Mouse (Mus musculus): ENCODE data around the gene Usp4. TPM values are rescaled to one million over a fixed set of nuclear protein-coding genes. Genes with fewer than 3 reads are reported as not detected.
"Not testable (repeated sequence)": the region's sequence is repeated elsewhere in the genome, so short reads cannot be mapped to it uniquely, and the experiment has no call there.

The Usp4 gene
- polyA plus RNA-seq, 1 experiment from 2014 or later = 119 TPM

DNA sequence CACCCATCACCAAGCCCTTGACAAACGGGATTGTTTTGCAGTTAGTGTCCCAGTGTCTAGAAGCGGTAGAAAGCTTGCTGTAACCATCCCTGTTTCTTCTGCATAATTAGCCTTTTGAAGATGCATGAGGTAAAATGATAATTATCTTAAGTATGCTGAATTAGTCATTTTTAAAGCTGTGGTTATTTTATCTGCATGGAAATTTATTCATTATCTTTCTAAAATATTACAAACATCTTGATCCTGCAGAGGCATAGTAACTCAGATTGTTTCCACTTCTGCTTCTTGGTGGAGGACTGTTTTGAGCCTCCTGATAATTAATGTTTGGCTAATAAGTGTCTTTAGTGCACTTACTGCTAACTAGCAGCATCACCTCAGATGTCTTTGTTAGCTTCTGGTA is 29.2 kb upstream of the Usp4 start:
- H3K9ac ChIP-seq (replicated peaks; ENCODE audit: low read length) = no peak overlapping the region
- no peaks in the 10 kb centered on the region for H3K27me3 ChIP-seq (ENCODE audit: insufficient read depth, low read length)
- H3K27ac ChIP-seq (ENCODE audit: low read length) = no peak overlapping the region
- H3K4me2 ChIP-seq (replicated peaks; ENCODE audit: low read depth, low read length) = no peak overlapping the region
- H3K4me3 ChIP-seq (ENCODE audit: low read length) = no peak overlapping the region
- H3K36me3 ChIP-seq (ENCODE audit: insufficient read depth, low read length) = peaks cover 20% of the 10 kb centered on the region
- no peaks in the 10 kb centered on the region for H3K4me1 ChIP-seq (ENCODE audit: insufficient read depth, low read length)
- no peaks in the 10 kb centered on the region for H3K9me3 ChIP-seq (ENCODE audit: low read length)
- WGBS = 80% methylated on average over 2 of the region's 2 CpGs
- ATAC-seq (ENCODE audit: low FRiP score, low TSS enrichment) = no peak

DNA sequence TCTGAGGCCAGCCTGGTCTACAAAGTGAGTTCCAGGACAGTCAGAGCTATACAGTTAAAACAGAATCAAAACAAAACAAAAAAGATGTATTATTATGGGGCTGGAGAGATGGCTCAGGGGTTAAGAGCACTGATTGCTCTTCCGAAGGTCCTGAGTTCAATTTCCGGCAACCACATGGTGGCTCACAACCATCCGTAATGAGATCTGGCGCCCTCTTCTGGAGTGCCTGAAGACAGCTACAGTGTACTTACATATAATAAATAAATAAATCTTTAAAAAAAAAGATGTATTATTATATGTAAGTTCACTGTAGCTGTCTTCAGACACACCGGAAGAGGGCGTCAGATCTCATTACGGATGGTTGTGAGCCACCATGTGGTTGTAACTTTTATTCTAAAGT is 25.6 kb upstream of the Usp4 start:
- ATAC-seq (ENCODE audit: low FRiP score, low TSS enrichment); H3K9ac ChIP-seq (replicated peaks; ENCODE audit: low read length); H3K27me3 ChIP-seq (ENCODE audit: insufficient read depth, low read length); H3K9me3 ChIP-seq (ENCODE audit: low read length); H3K27ac ChIP-seq (ENCODE audit: low read length); H3K4me1 ChIP-seq (ENCODE audit: insufficient read depth, low read length); H3K4me3 ChIP-seq (ENCODE audit: low read length); H3K4me2 ChIP-seq (replicated peaks; ENCODE audit: low read depth, low read length): not testable (repeated sequence)
- peaks cover 17% of the 10 kb centered on the region for H3K36me3 ChIP-seq (ENCODE audit: insufficient read depth, low read length)
- WGBS = 88% methylated on average over 7 of the region's 7 CpGs

DNA sequence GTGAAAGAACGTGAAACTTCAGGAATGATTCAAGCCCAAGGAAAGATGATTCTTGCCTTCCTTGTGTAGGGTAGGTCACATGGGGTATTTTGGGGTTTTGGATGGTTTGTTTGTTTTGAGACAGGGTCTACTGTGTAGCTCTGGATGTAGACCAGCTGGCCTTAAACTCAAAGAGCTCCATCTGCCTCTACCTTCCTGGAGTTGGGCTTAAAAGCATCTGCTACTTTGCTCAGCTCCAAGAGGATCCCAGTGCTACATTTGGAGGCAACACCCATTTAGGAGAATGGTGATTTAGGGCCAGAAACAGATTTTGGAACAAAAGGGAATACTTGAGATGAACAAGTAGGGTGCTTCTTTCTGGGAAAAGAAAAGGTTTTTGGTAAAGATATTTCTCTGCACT is 22.9 kb upstream of the Usp4 start:
- H3K9me3 ChIP-seq (ENCODE audit: low read length) = no peaks in the 10 kb centered on the region
- H3K4me1 ChIP-seq (ENCODE audit: insufficient read depth, low read length) = no peaks in the 10 kb centered on the region
- no peak for ATAC-seq (ENCODE audit: low FRiP score, low TSS enrichment)
- H3K27me3 ChIP-seq (ENCODE audit: insufficient read depth, low read length) = no peaks in the 10 kb centered on the region
- H3K27ac ChIP-seq (ENCODE audit: low read length) = no peak overlapping the region
- no peak overlapping the region for H3K9ac ChIP-seq (replicated peaks; ENCODE audit: low read length)
- H3K4me3 ChIP-seq (ENCODE audit: low read length) = no peak overlapping the region
- peaks cover 34% of the 10 kb centered on the region for H3K36me3 ChIP-seq (ENCODE audit: insufficient read depth, low read length)
- 88% methylated on average over 1 of the region's 1 CpGs for WGBS
- no peak overlapping the region for H3K4me2 ChIP-seq (replicated peaks; ENCODE audit: low read depth, low read length)

DNA sequence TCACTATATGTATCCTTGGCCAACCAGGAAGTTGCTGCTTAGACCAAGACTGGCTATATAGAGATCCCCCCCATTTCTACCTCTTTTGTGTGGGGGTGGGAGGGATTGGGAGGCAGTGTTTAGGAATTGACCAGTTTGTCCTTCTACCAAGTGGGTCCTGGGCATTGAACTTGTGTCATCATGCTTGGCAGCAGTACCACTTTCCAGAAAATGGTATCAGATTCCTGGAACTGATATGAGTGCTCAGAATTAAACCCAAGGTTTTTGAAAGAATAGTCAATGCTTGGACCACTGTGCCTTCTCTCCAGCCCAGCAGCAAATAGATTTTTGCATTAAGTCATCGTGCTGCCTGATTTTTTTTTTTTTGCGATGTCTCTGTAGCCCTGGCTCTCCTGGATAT is 21.8 kb upstream of the Usp4 start:
- Histone ChIP-seq H3K27me3 (ENCODE audit: insufficient read depth, low read length) (no peaks in the 10 kb centered on the region), H3K4me1 (ENCODE audit: insufficient read depth, low read length) (no peaks in the 10 kb centered on the region), H3K9ac (replicated peaks; ENCODE audit: low read length) (no peak overlapping the region), H3K36me3 (ENCODE audit: insufficient read depth, low read length) (peaks cover 36% of the 10 kb centered on the region), H3K27ac (ENCODE audit: low read length) (no peak overlapping the region), H3K4me2 (replicated peaks; ENCODE audit: low read depth, low read length) (no peak overlapping the region), H3K4me3 (ENCODE audit: low read length) (no peak overlapping the region), H3K9me3 (ENCODE audit: low read length) (no peaks in the 10 kb centered on the region)
- 98% methylated on average over 2 of the region's 2 CpGs for WGBS
- ATAC-seq (ENCODE audit: low FRiP score, low TSS enrichment) = no peak

DNA sequence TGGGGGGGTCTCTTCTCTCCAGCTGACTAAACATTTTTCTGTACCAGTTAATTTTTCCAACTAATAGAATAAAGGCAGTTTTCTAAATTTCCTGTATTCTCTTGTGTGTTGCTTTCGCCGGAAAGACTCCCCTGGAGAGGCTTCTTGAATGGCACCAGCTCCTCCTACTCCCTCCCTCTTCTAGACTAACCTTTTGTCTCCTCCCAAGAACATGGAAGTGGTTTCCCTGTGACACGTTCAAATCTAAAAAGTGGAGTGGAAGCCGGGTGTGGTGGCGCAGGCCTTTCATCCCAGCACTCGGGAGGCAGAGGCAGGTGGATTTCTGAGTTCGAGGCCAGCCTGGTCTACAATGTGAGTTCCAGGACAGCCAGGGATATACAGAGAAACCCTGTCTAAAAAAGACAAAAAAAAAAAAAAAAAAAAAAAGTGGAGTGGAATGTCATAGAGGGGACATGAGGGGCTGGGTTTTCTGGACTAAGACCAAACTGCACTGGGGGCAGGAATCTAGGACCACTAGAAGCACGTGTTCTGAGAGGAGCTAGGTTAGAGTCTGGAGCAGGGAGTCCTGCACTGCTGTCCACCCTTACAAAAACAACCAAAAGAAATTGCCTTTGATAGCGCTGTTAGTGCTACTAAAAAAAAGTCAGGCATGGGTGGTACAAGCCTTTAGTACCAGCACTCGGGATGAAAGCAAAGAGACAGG is 9.7 kb upstream of the Usp4 start:
- peak overlapping the region; percentile 97 for H3K27ac ChIP-seq (ENCODE audit: low read length)
- peak overlapping the region; percentile 89 for H3K4me2 ChIP-seq (replicated peaks; ENCODE audit: low read depth, low read length)
- no peaks in the 10 kb centered on the region for H3K27me3 ChIP-seq (ENCODE audit: insufficient read depth, low read length)
- WGBS = 65% methylated on average over 10 of the region's 10 CpGs
- H3K36me3 ChIP-seq (ENCODE audit: insufficient read depth, low read length) = peaks cover 30% of the 10 kb centered on the region
- H3K4me1 ChIP-seq (ENCODE audit: insufficient read depth, low read length) = peaks cover 35% of the 10 kb centered on the region
- no peaks in the 10 kb centered on the region for H3K9me3 ChIP-seq (ENCODE audit: low read length)
- H3K9ac ChIP-seq (replicated peaks; ENCODE audit: low read length) = peak overlapping the region; percentile 90; the same call in 1 of the 2 replicates
- ATAC-seq (ENCODE audit: low FRiP score, low TSS enrichment) = no peak
- H3K4me3 ChIP-seq (ENCODE audit: low read length) = peak overlapping the region; percentile 78; the same call in 1 of the 2 replicates

DNA sequence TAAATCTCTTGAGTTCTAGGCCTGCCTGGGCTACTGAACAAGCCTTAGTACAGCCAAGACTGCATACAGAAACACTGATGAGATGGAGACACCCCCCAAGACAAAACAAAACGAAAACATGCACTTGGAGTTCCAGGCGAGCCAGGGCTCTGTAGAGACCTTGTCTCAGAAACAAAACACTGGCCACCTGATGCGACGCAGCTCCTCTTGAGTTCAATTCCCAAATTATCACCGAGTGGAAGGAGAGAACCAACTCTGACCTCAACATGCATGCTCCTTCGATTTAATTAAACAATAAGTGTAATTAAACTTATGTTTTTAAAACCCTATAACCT is 9.1 kb upstream of the Usp4 start:
- peak overlapping the region; percentile 89 for H3K4me2 ChIP-seq (replicated peaks; ENCODE audit: low read depth, low read length)
- H3K27me3 ChIP-seq (ENCODE audit: insufficient read depth, low read length) = no peaks in the 10 kb centered on the region
- no peaks in the 10 kb centered on the region for H3K9me3 ChIP-seq (ENCODE audit: low read length)
- peaks cover 35% of the 10 kb centered on the region for H3K4me1 ChIP-seq (ENCODE audit: insufficient read depth, low read length)
- ATAC-seq (ENCODE audit: low FRiP score, low TSS enrichment) = no peak
- whole genome bisulfite sequencing = 22% methylated on average over 6 of the region's 6 CpGs
- H3K36me3 ChIP-seq (ENCODE audit: insufficient read depth, low read length) = peaks cover 26% of the 10 kb centered on the region
- peak overlapping the region; percentile 78 for H3K4me3 ChIP-seq (ENCODE audit: low read length)
- H3K27ac ChIP-seq (ENCODE audit: low read length) = peak overlapping the region; percentile 97
- peak overlapping the region; percentile 90 for H3K9ac ChIP-seq (replicated peaks; ENCODE audit: low read length)

DNA sequence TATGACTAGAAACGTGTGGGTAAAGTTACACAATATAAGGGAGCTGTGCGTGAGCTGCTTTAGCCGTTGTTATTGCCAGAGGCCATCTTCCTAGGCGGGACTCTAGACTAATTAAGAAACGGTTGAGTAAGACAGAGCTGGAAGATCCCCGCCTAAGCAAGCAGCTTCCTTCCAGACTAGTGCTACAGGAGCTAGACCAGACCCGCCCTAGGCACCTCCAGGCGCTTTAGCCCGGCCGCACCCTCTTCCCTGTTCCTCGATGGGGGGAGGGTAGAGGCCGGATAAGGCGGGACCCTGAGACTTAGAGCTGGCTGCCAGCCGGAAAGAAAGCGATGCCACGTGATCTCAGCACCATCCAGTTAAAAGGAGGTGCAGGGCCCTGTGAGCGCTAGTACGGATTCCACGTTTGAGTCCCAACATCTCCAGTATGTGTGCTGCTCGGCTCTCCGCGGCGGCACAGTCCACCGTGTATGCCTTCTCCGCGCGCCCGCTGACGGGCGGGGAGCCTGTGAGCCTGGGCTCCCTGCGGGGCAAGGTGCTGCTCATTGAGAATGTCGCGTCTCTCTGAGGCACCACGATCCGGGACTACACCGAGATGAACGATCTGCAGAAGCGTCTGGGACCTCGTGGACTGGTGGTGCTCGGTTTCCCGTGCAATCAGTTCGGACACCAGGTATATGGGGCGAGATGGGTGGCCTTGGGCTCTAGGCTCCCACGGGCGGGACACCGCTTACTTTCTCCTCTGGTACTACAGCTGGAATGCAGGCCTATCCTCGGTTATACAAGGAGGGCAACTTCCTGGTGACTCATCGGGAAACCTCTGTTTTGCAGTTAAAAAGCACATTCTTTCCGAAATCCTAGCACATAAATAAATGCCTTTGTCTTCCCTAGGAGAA is 8.5 kb upstream of the Usp4 start, which contains the start of gene Gpx1:
Gpx1 (plus strand) TSS at position 18 of the 896 bp plus-strand sequence.
- H3K27ac ChIP-seq (ENCODE audit: low read length) = peak within 1 kb of the TSS; percentile 97
- WGBS = under 1% methylated on average over 49 of the region's 49 CpGs
- ATAC-seq (ENCODE audit: low FRiP score, low TSS enrichment) = peak; percentile 97
- no peaks in the 10 kb centered on the region for H3K9me3 ChIP-seq (ENCODE audit: low read length)
- H3K27me3 ChIP-seq (ENCODE audit: insufficient read depth, low read length) = no peaks in the 10 kb centered on the region
- H3K4me3 ChIP-seq (ENCODE audit: low read length) = peak within 1 kb of the TSS; percentile 78
- peak within 1 kb of the TSS; percentile 90 for H3K9ac ChIP-seq (replicated peaks; ENCODE audit: low read length)
- H3K4me1 ChIP-seq (ENCODE audit: insufficient read depth, low read length) = peaks cover 35% of the 10 kb centered on the region
- H3K36me3 ChIP-seq (ENCODE audit: insufficient read depth, low read length) = peaks cover 20% of the 10 kb centered on the region
- H3K4me2 ChIP-seq (replicated peaks; ENCODE audit: low read depth, low read length) = peak within 1 kb of the TSS; percentile 89

DNA sequence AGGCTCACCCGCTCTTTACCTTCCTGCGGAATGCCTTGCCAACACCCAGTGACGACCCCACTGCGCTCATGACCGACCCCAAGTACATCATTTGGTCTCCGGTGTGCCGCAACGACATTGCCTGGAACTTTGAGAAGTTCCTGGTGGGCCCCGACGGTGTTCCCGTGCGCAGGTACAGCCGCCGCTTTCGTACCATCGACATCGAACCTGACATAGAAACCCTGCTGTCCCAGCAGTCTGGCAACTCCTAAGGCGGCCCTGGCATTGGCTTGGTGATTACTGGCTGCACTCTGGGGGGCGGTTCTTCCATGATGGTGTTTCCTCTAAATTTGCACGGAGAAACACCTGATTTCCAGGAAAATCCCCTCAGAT is 7.8 kb upstream of the Usp4 start:
- 6% methylated on average over 20 of the region's 20 CpGs for WGBS
- ATAC-seq (ENCODE audit: low FRiP score, low TSS enrichment) = no peak
- H3K4me3 ChIP-seq (ENCODE audit: low read length) = peak overlapping the region; percentile 78
- H3K4me1 ChIP-seq (ENCODE audit: insufficient read depth, low read length) = peaks cover 35% of the 10 kb centered on the region
- peaks cover 13% of the 10 kb centered on the region for H3K36me3 ChIP-seq (ENCODE audit: insufficient read depth, low read length)
- H3K4me2 ChIP-seq (replicated peaks; ENCODE audit: low read depth, low read length) = peak overlapping the region; percentile 89
- H3K9me3 ChIP-seq (ENCODE audit: low read length) = no peaks in the 10 kb centered on the region
- H3K9ac ChIP-seq (replicated peaks; ENCODE audit: low read length) = peak overlapping the region; percentile 90
- H3K27me3 ChIP-seq (ENCODE audit: insufficient read depth, low read length) = no peaks in the 10 kb centered on the region
- H3K27ac ChIP-seq (ENCODE audit: low read length) = peak overlapping the region; percentile 97

DNA sequence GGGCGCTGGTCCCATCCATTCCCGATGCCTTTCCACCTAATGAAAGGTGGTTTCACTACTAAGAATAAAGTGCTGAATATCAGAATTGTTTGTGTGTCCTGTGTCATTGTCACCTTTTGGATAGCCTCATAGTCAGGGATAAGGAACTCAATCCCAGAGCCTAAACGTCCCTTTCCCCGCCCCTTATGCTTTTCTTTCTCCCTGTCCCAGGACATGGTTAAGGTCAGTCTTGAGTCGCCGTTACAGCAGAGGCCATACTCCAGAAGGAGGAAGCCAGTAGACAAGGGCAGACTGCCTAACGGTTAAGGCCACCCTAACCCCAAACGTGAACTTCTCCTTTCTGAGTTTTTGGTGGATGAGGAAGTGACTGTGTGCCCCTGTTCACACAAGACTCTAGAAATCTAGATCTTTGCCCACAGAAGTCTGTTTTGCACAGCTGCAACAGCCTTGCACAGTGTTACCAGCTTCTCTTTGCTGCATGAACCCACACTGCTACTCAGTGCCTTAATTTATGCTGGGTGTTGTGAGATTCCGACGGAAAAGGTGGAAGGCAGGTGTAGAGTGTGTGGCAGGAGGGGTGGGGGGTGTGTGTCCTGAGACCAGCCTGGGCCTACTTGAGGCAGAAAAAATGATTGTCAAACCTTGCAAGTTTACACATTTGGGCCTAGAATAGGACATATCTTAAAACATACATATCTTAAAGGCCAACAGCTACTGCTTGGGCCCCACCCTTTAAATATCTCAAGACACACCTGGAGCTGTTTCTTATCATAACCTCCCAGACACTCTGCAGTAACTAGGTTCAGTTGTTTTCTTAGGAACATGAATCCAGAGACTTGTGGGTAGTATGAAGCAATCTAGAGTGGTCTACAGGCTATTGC is 7.2 kb upstream of the Usp4 start:
- Histone ChIP-seq H3K4me2 (replicated peaks; ENCODE audit: low read depth, low read length) (peak overlapping the region; percentile 89), H3K27me3 (ENCODE audit: insufficient read depth, low read length) (no peaks in the 10 kb centered on the region), H3K9ac (replicated peaks; ENCODE audit: low read length) (peak overlapping the region; percentile 90), H3K36me3 (ENCODE audit: insufficient read depth, low read length) (peaks cover 7% of the 10 kb centered on the region; the same call in 1 of the 2 replicates), H3K9me3 (ENCODE audit: low read length) (no peaks in the 10 kb centered on the region), H3K4me3 (ENCODE audit: low read length) (peak overlapping the region; percentile 78), H3K4me1 (ENCODE audit: insufficient read depth, low read length) (peaks cover 35% of the 10 kb centered on the region), H3K27ac (ENCODE audit: low read length) (peak overlapping the region; percentile 97)
- 41% methylated on average over 10 of the region's 10 CpGs for WGBS
- no peak for ATAC-seq (ENCODE audit: low FRiP score, low TSS enrichment)
